Mouse (Mus musculus) urinary bladder, adult 18-20 months (tissue): Measurements from ENCODE around the gene Olfr339.
"Not testable (repeated sequence)": the region's sequence is repeated elsewhere in the genome, so short reads cannot be mapped to it uniquely, and the experiment has no call there.

Experiments
- DNase-seq, 2 experiments: peaks; one replicate each; pipeline ENCODE4 v3.0.0; 2022; ENCODE audit warnings: low spot score in 2 of 2, mixed read lengths in 2 of 2

The Olfr339 gene

DNA sequence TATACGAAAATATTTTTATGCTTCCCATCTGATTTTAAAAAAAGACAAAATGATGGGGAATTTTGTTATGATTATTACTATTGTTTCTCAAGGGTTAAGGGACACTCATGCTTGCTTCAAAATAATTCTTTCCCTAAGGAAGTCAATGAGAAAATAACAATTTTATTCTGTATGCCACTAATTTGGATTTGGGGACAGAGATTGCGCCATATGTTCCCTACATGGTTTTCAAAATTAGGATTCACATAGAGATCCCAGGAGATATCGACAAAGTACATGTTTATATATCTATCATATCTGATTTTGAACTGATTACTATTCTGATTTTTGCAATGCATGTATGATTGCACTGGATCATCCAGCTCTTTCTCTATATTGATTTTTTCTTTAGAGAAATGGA is at the start of gene Olfr339:
Gene Olfr339 (plus strand): TSS at position 301 of the 400 bp plus-strand sequence.
- DNase-seq = no peak

DNA sequence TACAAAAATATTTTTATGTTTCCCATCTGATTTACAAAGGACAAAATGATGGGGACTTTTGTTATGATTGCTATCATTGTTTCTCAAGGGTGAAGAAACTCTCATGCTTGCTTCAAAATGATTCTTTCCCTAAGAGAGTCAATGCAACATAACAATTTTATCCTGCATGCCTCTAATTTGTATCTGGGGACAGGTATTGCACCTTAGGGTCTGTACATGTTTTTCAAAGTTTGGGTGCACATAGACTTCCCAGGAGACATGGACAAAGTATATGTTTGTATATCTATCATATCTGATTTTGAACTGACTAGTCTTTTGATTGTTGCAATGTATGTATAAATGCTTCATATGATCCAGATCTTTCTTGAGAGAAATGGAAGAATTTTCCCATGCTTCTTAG is 45.5 kb upstream of the Olfr339 start, which contains the start of gene Olfr338:
Gene Olfr338 (plus strand): TSS at position 301 of the 400 bp plus-strand sequence.
- DNase-seq = no peak

DNA sequence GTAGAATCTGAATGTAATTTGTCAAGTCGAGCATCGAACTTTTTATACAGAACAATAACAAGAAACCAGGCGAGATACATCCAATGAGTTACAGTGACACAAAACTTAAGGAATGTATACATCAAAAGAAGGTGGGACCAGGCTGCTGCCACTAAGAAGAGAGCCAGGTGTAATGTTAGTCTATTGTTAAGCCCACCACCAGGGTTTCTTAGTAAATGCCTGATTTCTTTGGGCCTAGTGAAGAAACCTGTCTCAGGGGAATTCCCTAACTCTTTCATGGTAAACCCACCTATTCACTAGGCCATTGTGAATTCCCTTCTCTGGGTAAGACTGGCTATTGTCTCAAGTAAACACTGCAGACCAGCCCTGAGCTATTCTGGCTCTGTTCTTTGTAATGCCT is 3.6 kb upstream of the Olfr339 start:
- not testable (repeated sequence) for DNase-seq

DNA sequence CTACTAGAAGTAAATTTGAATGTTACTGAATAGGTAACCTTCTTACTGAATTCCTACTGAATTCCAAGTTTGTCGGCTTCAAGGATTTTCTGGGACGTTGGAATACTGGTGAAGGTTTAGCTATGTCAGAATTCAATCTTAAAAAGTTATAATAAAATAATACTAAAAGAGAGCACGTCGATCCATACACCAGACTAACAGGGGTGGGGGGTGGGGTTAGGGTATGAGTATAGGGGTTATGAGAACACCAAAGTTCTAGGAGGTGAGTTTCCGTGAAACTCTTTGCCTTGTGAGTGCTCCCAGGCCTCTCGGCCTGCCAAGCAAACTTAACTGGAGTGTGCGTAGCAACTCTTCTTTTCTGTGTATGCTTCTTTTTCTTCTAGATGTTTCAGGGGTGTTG is 3.2 kb upstream of the Olfr339 start:
- DNase-seq = not testable (repeated sequence)

DNA sequence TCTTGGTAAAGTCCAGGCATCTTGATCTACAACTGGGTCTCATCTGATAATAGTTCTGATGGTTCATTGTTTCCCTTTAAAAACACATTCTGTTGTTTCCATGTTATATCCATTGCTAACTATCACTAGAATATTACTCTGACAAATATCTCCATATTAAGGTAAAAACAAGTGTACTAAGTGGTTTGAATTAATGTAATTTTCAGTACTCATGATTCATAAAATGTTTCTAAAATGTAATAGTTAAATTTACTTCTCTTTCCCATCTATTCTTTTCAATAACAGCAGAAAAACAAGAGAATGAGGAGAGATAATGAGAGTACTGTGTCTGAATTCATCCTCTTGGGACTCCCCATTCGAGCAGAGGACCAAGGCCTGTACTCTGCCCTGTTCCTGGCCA is 33.5 kb downstream of the Olfr339 start, which contains the start of gene Olfr340:
Gene Olfr340 (plus strand): TSS at position 301 of the 400 bp plus-strand sequence.
- DNase-seq = no peak

DNA sequence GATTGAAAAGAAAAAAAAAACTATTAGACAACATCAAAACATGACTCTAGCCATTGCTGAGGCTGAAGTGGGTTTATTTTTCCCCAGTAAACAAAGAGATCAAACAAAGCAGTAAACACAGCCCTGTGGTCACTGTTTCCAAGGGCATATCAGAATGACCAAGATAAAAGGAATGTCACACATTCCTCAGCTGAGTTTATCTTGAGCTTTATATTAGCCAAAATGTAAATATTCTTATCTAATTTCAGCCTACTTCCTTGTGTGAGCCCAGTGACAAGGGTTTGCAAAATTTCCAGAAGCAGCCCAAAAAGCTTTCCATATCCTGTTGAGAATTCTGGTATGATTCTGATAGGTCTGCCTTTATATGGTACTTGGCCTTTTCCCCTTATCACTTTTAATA is 54.9 kb downstream of the Olfr339 start:
- no peak for DNase-seq
